Mouse (Mus musculus) heart, adult 2 months (tissue): ENCODE measurements at regions not wholly inside any gene's neighbourhood (a gene's known extent, or its start where the extent isn't known, plus 50 kb on each side); places are given as distances from the start of the nearest gene placed in this dataset.

ENCODE experiments used
- EP300 ChIP-seq: fragments of 200-500 bp; IDR thresholded peaks from 2 replicates; pipeline ENCODE4 v1.6.1; 2011; ENCODE audit warnings: low read depth, low read length, control low read depth; ENCODE audit not compliant: insufficient read depth
- POLR2A ChIP-seq: fragments of 200-500 bp; IDR thresholded peaks from 2 replicates; pipeline ENCODE4 v1.6.1; 2011; ENCODE audit warnings: mild to moderate bottlenecking, low read depth, low read length, control low read depth; ENCODE audit not compliant: insufficient read depth

GRCm38 (mm10) chr13:59365460-59365859 lies 219.6 kb downstream of the Agtpbp1 start:
- TF ChIP-seq EP300 (no peak), POLR2A (no peak)
